Mouse (Mus musculus): ENCODE data around the gene Best1.
"Not testable (repeated sequence)": the region's sequence is repeated elsewhere in the genome, so short reads cannot be mapped to it uniquely, and the experiment has no call there.

Best1 gene

DNA sequence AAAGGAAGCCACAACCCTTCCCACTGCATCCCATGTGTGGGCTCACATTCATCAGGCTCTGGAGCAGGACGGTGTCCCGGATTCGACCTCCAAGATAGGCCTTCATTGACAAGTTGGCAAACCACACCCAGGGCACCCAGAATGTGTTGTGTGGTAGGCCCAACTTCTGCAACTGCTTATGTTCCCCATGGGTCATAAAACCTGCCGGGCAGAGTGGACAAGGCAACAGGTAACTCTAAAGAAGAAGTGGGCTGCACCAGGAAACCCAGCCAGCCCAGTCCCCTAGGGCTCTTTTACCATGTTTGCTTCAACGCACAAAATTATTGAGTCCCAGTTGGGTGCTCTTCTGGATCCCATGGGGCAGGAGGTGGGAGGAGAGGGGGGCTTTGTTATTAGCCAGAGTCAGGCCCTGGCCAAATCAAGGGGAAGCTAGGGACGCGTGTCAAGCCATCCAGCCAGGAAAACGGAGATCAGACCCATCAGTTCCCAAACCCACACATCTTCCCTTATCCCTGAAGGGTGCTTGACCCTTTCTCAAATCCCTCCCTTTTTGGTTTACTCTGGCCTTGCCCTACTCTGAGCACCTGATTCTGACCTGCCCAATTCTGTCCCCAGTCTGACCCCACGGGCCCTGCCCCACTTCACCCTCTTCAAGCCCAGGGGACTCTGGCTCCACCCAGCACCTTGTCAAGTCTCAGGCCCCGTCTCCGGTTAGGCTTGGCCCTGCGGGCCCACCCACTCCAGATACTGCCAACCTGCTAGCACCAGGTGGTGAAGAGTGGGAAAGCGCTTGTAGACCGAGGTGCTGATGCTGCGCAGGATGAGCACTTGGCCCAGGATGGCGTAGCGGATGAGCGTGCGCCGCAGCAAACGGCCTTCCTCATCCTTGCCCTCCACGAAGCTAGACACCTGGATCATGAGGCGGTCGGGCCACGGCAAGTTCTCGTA is 9.1 kb downstream of the Best1 start:
- in situ Hi-C loops (cut with MboI), result loop anchor here (5.0 kb wide), 2 partner anchors 40 to 75 kb away; no protein-coding TSS in a partner anchor

DNA sequence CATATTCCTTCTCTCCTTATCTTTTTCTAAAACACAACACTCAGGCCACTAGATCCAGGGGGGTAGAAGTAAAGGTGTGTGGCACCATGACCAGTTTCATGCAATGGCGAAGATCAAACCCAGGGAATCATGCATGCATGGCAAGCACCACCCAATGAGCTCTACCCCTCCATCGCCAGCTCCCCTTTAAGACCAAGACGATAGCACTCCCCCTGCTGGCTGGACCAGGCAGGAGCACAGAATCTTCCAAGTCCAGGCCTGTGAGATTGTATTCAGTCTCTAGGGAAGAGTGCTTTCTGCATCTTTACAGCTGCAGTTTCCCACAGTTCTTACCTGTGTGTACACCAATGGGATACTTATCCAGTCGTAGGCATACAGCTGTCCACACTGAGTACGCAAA is 10.1 kb downstream of the Best1 start:
- in situ Hi-C loops (cut with MboI), result loop anchor here (5.0 kb wide), 2 partner anchors 41 to 74 kb away; no protein-coding TSS in a partner anchor

DNA sequence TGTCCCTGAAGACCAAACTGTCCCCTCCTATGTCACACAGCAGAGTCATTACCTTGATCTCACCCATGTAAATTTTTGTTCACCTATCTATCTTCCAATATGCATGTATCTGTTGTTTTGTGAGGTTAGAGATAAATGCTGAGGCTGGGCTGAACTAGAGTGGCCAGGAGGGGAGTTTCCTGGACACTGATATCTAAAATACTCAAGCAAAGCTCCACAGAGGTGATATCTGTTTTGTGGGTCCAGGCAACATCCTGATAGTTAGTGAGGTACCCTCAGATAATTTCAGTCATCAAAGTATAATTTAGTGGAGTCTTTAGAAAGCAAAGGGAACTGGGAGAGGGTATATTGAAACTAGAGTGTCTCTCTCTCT is 11.6 kb downstream of the Best1 start:
- in situ Hi-C loops (cut with MboI), result loop anchor here (5.0 kb wide), 2 partner anchors 42 to 73 kb away; no protein-coding TSS in a partner anchor

DNA sequence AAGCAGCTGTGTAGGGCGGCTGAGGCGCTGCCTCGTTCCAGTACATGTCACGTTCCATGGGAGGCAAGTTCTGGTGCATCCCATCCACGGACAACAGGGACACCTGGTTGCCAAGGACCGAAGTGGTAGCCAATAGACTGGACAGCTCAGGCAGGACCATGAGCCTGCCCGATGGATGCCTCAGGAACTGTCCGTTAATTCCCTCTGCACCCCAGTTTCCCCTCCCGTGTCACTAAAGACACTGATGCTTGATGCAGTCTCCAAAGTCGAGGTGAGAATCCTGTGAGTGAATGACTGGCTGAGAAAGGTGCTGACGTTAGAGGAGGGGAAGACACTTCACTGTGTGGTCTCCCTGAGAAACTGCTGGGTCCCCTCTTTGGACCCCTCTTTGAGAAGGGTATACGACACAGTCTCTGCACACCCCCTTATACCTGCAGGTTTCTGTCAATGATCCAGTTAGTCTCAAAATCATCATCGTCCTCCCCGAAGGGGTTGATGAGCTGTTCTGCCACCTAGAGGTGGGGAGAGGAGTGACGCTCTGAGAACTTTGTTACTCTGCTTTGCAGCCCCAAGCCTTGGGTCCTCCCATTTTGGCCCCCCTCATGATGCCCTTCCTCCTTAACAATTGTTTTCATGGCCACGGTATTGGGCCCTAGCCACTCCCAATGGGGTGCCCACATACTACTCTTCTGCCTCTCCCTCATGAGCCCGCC is 12.1 kb downstream of the Best1 start:
- in situ Hi-C loops (cut with MboI), result no loop called here

DNA sequence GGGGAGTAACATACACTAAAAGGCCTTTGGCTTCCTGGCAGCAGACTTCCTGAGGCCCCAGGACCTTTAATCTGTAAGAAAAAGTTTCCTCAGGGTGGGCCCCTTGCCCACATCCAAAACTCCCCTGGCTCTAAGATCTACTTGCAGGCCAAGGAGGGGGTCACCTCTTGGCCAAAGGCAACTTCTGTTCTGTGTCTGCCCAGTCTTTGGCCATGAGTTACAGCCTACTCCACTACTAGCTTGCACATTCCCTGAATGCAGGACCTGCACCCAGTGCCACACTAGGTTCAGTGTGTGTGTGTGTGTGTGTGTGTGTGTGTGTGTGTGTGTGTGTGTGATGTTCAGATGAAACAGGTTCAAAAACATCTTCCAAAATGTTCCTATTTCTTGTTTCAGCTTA is 13.8 kb downstream of the Best1 start:
- in situ Hi-C loops (cut with MboI), result no loop called here

DNA sequence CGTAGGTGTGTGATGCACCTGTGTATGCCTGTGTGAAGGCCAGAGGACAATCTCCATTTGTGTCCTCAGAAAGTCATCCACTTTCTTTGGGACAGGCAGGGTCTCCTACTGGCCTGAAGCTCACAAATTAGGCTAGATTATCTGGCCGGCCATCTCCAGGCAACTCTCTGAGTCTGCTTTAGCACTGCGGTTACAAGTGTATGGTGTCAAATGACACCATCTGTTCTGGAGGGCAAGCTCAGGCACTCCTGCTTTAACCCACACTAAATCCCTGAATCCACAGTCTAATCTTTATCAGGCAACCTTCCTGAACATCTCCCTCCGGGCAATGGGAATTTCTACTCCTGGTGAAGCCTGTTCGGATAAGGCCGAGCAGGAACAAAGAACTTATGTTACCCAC is 14.2 kb downstream of the Best1 start:
- in situ Hi-C loops (cut with MboI), result no loop called here

DNA sequence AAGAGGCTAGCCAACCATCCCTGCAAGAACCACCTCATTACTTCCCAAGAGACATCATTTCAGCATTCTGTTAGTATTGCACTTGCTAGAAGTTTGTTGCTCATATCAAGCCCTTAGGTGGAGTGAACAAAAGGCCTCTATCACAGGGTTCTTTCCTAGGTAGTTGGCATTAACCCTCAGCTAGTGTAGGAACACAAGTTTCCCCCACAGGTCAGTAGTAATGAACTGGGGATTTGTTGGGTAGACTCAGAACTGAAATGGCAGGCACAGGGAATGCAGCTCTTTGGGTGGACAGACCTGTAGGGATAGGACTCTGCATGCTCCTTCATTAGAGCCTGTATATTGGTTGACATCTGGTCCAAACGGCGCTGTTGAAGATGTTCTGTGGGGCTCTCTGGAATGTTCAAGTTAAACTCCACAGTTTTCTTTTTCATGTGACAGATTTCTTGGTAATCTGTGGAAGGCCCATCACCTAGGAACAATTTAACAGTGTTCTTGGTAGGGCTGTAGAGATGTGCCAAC is 15.5 kb downstream of the Best1 start:
- in situ Hi-C loops (cut with MboI), result no loop called here

DNA sequence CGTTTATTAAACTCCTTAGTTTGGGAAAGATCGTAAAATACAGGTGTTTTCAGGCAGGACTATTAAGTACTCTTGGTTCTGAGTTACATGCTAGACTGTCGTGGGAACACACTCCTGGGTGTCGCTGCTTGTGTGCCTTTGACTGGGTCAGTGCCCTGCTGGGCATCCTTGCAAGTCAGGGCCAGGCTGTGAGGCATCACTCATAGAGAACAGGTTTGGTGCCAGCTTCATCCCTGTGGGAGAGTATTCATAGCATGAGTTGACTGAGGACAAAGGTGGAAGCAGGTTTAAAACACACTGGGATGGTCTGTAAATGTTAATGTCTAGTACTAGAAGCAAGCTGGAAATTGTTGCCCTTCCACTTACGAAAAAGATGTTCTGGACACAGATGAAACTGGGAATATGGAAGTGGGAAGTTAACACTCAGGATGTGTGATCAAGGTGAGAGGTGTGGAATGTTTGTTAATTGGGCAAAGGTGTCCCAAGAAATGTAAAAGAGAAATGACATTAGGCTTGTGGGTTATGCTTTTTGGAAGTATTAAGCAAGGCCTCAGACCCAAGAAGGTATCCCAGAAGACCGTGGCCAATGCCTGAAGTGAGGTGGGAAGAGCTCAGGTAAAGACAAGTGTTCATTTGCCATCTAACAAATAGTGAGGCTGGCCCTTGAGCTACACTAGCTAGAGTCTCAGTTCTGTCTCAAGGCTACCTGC is 16.1 kb downstream of the Best1 start:
- in situ Hi-C loops (cut with MboI), result no loop called here

DNA sequence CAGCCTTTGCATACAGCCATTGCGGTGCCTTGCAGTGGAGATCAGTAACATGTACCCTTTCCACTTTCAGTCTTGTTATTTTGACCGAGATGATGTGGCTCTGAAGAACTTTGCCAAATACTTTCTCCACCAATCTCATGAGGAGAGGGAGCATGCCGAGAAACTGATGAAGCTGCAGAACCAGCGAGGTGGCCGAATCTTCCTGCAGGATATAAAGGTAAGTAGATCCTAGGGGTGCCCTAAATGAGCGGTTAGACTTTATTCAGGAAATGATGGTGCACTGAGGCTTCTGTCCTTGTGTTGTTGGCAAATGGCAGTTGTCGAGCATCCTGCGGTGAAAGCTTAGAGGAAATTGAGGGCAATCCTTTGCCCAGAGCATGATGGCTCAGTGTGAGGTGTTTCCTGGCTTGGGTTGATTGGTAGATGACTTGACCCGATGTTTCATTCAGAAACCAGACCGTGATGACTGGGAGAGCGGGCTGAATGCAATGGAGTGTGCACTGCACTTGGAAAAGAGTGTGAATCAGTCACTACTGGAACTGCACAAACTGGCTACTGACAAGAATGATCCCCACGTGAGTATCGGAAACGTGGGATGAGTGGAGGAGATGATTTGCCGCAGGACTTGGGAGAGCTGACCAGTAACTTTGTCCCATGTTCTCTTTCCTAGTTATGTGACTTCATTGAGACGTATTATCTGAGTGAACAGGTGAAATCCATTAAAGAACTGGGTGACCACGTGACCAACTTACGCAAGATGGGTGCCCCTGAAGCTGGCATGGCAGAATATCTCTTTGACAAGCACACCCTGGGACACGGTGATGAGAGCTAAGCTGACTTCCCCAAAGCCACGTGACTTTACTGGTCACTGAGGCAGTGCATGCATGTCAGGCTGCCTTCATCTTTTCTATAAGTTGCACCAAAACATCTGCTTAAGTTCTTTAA is 17.1 kb downstream of the Best1 start:
- in situ Hi-C loops (cut with MboI), result no loop called here

DNA sequence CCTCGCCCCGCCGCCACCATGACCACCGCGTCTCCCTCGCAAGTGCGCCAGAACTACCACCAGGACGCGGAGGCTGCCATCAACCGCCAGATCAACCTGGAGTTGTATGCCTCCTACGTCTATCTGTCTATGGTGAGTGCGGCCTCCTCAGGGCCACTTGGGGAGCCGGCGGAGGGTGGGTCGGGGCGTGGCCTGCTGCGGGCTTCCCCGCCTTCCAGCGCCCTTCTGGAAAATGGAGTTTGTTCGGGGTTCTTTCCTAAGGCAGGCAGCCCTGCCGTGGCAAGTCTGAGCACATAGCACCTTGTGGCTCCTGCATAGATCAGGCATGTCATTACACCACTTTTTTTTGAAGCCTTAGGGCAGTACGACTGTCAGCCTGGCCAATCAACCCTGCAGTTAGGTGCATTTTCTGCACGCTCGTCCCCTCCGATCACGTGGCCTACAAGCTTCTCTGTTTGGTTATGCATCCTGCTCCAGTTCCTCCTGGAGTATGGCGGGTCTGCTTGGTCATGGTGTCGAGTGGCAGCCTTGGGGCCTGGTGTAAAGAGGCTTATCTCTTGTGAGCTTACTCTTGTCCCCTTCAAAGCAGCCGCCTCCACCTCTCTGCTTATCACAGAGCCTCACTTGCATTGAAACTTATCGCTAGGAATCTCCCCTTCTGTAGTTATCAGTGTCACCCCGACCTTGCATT is 18.4 kb downstream of the Best1 start:
- in situ Hi-C loops (cut with MboI), result no loop called here

DNA sequence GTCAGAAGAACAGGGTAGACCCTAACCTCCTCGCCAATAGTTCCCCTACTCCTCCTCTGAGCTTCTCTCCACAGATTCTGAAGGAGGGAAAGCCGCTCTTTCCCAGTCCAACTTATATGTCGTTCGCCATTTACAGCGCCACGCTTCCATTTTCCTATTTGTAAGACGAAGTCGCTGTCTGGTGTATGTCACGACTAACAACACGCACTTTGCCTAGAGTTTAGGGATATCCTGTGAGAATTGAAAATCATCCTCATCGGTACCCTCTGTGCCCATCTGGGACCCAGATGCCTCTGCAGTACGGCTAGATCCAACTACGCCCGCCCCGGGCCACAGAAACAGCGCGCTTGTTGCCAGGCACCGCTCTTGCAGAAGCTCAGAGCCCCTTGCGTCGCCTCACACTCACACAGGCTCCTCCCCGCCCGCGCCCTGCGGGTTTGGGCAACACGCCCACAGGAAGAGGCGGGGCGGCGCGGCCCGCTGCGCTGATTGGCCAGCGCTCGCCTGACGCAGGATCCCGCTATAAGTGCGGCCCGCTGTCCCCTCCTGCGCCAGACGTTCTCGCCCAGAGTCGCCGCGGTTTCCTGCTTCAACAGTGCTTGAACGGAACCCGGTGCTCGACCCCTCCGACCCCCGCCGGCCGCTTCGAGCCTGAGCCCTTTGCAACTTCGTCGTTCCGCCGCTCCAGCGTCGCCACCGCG is 19.1 kb downstream of the Best1 start:
- in situ Hi-C loops (cut with MboI), result no loop called here

DNA sequence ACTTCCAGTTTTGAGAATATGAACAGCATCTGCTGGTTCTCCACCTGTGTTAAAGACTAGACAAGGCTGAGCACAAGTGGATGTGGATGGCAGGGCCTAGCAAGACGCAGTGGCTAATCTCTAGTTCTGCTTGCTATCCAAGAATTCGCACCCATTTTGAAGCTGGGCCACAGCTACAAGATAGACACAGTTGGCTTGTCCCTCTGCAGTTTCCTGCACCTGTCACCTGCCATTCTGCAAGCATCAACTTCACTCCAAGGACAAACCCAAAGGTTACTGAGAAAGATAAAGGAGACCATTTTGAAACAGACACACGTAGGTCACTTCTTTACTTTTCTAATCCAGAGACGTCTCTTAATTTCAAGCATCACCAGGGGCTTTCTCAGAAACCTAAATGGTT is 19.8 kb downstream of the Best1 start:
- in situ Hi-C loops (cut with MboI), result no loop called here

DNA sequence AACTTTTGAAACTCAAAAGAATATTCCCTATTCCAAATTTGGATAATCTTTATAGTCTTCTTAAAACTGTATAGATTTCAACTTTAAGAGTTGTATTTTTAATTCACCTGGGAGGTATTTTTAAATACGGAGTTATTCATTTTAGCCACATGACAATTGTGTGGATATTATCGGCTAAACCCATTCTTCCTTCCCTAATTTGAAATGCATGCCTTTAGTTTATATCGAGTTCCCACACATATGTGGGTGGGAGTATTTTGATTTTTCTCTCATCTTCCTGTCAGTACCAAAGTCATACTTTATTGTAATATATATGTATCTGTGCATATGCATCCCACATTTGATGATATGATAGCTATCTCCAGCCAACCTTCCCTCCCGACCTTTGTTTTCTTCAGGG is 21.2 kb downstream of the Best1 start, which contains the start of gene Fth1:
TSS of gene Fth1 (plus strand) at position 341 of the 400 bp plus-strand sequence.
- in situ Hi-C loops (cut with MboI), result no loop called here

DNA sequence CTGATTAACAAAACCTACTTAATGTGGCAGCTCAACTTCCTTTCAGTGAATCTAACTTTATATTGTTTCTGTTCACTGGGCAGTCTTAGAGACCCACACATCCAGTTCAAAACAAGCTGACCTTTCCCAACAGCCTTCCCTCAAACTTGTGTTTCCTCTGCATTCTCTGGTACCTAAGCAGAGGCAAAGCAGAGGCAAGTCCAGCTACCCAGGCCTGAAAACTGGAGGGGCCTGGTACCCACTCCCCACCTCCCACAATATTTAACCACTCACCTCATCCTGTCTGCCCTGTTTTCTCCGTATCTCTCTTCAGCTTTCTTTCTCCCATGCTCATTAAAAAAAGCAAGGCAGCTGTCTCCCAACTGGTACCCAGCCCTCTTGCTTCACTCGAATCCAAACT is 22.3 kb downstream of the Best1 start:
- in situ Hi-C loops (cut with MboI), result no loop called here

DNA sequence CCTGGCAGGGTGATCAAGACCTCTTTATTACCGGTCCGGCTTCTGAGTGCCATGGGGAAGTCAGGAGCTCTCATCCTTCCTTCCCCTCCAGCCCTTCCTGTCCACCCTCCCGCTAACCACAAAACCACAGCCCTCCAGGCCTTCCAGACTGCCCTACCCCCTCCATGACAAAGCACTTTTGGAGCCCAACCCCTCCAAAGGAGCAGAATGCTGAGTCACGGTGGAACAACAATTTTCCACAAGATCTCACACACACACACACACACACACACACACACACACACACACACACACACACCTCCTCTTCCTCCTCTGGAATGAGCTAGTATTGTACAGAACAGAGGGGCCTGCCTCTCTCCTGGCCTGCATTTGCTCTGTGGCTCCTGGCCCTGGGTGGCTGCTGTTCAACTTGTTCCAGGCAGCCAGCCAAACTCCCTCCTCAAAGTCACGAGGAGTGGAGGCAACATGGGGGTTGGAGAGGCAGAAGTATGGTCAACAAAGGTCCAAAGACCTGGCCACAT is 22.9 kb downstream of the Best1 start:
- in situ Hi-C loops (cut with MboI), result no loop called here

DNA sequence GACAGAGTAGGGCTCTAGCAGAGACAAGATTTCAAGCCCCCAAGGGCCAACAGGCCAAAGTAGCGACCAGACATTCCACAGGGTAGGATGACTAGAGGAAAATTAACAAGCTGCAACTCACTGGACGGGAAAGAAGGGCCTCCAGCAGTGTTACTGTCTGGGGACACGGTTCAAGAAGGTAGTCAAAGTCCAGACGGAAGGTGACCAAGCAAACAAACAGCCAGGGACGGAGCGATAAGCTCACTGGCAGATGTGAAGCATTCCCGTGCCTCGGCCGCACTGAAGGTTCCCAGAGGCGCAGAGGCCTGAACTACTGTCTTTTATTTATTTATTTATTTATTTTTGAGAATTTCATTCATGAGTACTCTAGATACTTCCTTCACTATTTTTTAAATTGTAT is 24.3 kb downstream of the Best1 start:
- in situ Hi-C loops (cut with MboI), result no loop called here

DNA sequence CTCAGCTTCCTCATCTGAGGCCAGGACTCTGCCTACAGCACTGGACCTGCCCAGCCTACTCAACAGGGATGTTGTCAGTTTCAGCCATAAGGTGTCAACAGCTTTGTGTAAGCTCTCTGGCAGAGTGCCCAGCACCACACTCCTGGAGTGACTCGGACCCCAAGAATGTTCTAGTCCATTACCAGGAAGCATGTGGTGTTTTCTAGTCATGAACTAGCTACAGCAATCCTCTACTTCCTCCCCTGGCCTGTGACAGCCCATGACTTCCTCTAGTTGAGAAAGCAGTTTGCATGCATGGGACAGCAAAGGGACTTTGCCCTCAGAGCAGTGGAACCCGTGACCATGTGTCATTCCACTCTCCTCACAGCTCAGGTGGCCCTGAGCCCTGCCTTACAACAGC is 26.6 kb downstream of the Best1 start:
- in situ Hi-C loops (cut with MboI), result not testable (repeated sequence)

DNA sequence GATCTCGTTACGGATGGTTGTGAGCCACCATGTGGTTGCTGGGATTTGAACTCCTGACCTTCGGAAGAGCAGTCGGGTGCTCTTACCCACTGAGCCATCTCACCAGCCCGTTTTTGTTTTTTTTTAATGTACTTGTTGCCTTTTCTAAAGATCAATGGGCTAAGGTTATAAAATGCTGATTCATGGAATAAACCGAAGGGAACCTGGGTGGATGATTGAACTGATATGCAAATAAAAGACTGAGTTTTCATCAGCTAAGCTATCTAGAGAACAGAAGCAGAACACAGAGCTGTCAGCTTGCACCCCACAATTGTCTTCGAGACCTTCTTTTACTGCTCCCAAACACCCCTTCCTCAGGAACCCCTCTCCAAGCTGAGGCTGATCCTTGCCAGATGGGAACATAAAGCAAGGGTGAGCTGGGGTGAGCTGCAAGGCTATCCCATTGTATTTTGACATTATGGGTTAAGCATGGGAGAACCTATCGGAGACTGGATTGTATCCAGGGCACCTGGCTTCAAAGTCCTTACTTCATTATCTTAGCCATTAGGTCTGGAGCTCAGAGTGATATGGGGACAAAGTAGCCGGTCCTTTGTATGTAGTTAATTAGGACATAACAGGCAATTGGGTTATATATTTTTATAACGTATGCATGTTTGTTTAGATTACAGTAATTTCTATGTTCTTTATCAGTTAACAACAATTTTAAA is 33.2 kb downstream of the Best1 start:
- in situ Hi-C loops (cut with MboI), result no loop called here
